In the genomic region with DNA sequence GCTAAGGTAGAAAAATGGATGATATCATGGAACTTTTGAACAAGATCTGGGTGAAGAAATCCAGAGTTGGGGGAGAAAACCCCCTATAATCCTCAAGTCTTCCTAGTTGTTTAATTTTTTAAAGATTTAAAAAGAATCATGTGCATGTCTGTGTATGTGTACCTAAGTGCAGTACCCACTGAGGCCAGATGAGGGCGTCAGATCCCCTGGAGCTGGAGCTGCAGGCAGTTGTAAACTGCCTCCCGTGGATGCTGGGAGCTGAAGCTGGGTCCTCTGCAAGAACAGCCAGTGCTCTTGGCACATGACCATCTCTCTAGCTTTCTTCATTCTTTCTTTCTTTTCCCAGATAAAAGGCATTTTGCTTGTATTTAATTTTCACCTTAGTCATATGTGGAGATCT, we compare ENCODE assay signal across 30 mouse cellular contexts.
DNase-seq lines count a peak whose midpoint lies in the region; ATAC-seq and TF ChIP-seq lines count a peak whose summit lies in the region.
"Had no signal": no experiment of that assay in that cellular context is flagged by ENCODE, and none has a peak within 500 bp of the region (broad histone marks: within the 10 kb centered on the region; RNA-seq: fewer than 3 reads in every experiment).

No protein-coding gene starts in this region.

- no peak overlapping the region for H3K4me3 ChIP-seq in cerebellum, adult 2 months (replicated peaks; ENCODE audit: insufficient read depth, low read depth, low read length)
- H3K4me3 ChIP-seq in intestine, postnatal 0 days (ENCODE audit: low read depth, low read length): no peak overlapping the region
- no peak overlapping the region for H3K4me3 ChIP-seq in intestine, embryonic 16.5 days (ENCODE audit: low read length)
- no peak overlapping the region for H3K4me3 ChIP-seq in lung, postnatal 0 days (ENCODE audit: low read depth, low read length)
- no peak overlapping the region for H3K4me3 ChIP-seq in stomach, postnatal 0 days (ENCODE audit: low read depth, low read length)
- H3K4me3 ChIP-seq: forebrain, embryonic 13.5 days; hindbrain, embryonic 12.5 days; kidney, embryonic 15.5 days; limb, embryonic 10.5 days; limb, embryonic 15.5 days; liver, embryonic 15.5 days; neural tube, embryonic 15.5 days; stomach, embryonic 15.5 days had no signal

- DNase-seq in cerebellum, adult 2 months: no peak
- no peak for DNase-seq in cerebellum, postnatal 25 days
- no peak for DNase-seq in lung, postnatal 0 days (ENCODE audit: low spot score)
- no peak for DNase-seq in lung, adult 18-20 months
- DNase-seq in stomach, postnatal 0 days (ENCODE audit: low spot score): no peak
- DNase-seq: adrenal gland, adult 2 months; adrenal gland, postnatal 36 days; cerebellum, adult 8-10 months; cerebellum, postnatal 36 days; gastrocnemius, postnatal 10 days; heart, postnatal 36 days; kidney, adult 18-20 months; kidney, postnatal 25 days; midbrain, embryonic 14.5 days; right cerebral cortex, postnatal 25 days; thymus, adult 2 months; thymus, postnatal 36 days had no signal

- 40% methylated on average over 2 of the region's 2 CpGs for WGBS in cerebellum, adult 2 months
- 46% methylated on average over 2 of the region's 2 CpGs for WGBS in intestine, postnatal 0 days
- WGBS in intestine, embryonic 16.5 days: 37% methylated on average over 2 of the region's 2 CpGs
- 32% methylated on average over 2 of the region's 2 CpGs for WGBS in lung, postnatal 0 days
- 32% methylated on average over 2 of the region's 2 CpGs for WGBS in stomach, postnatal 0 days

- no peak overlapping the region for H3K9ac ChIP-seq in intestine, postnatal 0 days (ENCODE audit: low read depth, low read length)
- H3K9ac ChIP-seq in intestine, embryonic 16.5 days (ENCODE audit: low read depth, low read length): no peak overlapping the region
- no peak overlapping the region for H3K9ac ChIP-seq in lung, postnatal 0 days (replicated peaks; ENCODE audit: low read depth)
- H3K9ac ChIP-seq in stomach, postnatal 0 days (ENCODE audit: low read length): no peak overlapping the region
- H3K9ac ChIP-seq: forebrain, embryonic 13.5 days; hindbrain, embryonic 12.5 days; kidney, embryonic 15.5 days; limb, embryonic 15.5 days; liver, embryonic 15.5 days; neural tube, embryonic 15.5 days; stomach, embryonic 15.5 days had no signal

- TF ChIP-seq POLR2A in cerebellum, adult 2 months (IDR thresholded peaks at IDR 0.05; ENCODE audit: borderline replicate concordance, insufficient read depth, low read length): no peak

- H3K36me3 ChIP-seq in intestine, postnatal 0 days (ENCODE audit: control insufficient read depth, insufficient read depth): no peaks in the 10 kb centered on the region
- H3K36me3 ChIP-seq in intestine, embryonic 16.5 days (ENCODE audit: control insufficient read depth, insufficient read depth, low read length): no peaks in the 10 kb centered on the region
- H3K36me3 ChIP-seq in lung, postnatal 0 days (ENCODE audit: insufficient read depth, low read length): no peaks in the 10 kb centered on the region
- H3K36me3 ChIP-seq in stomach, postnatal 0 days (ENCODE audit: control insufficient read depth, insufficient read depth, low read length): no peaks in the 10 kb centered on the region
- H3K36me3 ChIP-seq: hindbrain, embryonic 12.5 days; kidney, embryonic 15.5 days; limb, embryonic 15.5 days; liver, embryonic 15.5 days; neural tube, embryonic 15.5 days; stomach, embryonic 15.5 days had no signal

- ATAC-seq in intestine, postnatal 0 days: no peak
- no peak for ATAC-seq in intestine, embryonic 16.5 days
- no peak for ATAC-seq in lung, postnatal 0 days
- no peak for ATAC-seq in stomach, postnatal 0 days (ENCODE audit: low FRiP score, low TSS enrichment)
- no peak for ATAC-seq in CD4-positive, CD25-positive, alpha-beta regulatory T cell, adult 4 months
- ATAC-seq: forebrain, embryonic 13.5 days had no signal

- no peak for TF ChIP-seq EP300 in lung, postnatal 0 days (IDR thresholded peaks at IDR 0.05)
- no peak for TF ChIP-seq EP300 in stomach, postnatal 0 days (optimal IDR thresholded peaks at IDR 0.05)

- H3K4me2 ChIP-seq in intestine, postnatal 0 days (replicated peaks; ENCODE audit: low read depth): no peak overlapping the region
- no peak overlapping the region for H3K4me2 ChIP-seq in intestine, embryonic 16.5 days (ENCODE audit: low read depth, low read length)
- H3K4me2 ChIP-seq in lung, postnatal 0 days (replicated peaks; ENCODE audit: low read depth, low read length): no peak overlapping the region
- H3K4me2 ChIP-seq in stomach, postnatal 0 days (replicated peaks; ENCODE audit: low read depth): no peak overlapping the region
- H3K4me2 ChIP-seq: forebrain, embryonic 13.5 days; heart, embryonic 11.5 days; hindbrain, embryonic 12.5 days; kidney, embryonic 15.5 days; limb, embryonic 15.5 days; liver, embryonic 15.5 days; neural tube, embryonic 15.5 days; stomach, embryonic 15.5 days had no signal

- TF ChIP-seq CTCF in cerebellum, adult 2 months (IDR thresholded peaks at IDR 0.05; ENCODE audit: borderline replicate concordance, insufficient read depth, low read depth, low read length): peak; percentile 35
- peak; percentile 29 for TF ChIP-seq CTCF in intestine, postnatal 0 days (IDR thresholded peaks at IDR 0.05; ENCODE audit: low read depth)
- peak; percentile 12 for TF ChIP-seq CTCF in lung, postnatal 0 days (IDR thresholded peaks at IDR 0.05)
- peak; percentile 11; the same call in 1 of the 2 replicates for TF ChIP-seq CTCF in stomach, postnatal 0 days (IDR thresholded peaks at IDR 0.05; ENCODE audit: low read depth)

- H3K27ac ChIP-seq in cerebellum, adult 2 months (ENCODE audit: insufficient read depth, low read length): no peak overlapping the region
- no peak overlapping the region for H3K27ac ChIP-seq in intestine, postnatal 0 days (ENCODE audit: low read depth, low read length)
- no peak overlapping the region for H3K27ac ChIP-seq in intestine, embryonic 16.5 days (ENCODE audit: low read length)
- no peak overlapping the region for H3K27ac ChIP-seq in lung, postnatal 0 days (ENCODE audit: low read length)
- H3K27ac ChIP-seq in stomach, postnatal 0 days (replicated peaks): no peak overlapping the region
- H3K27ac ChIP-seq: hindbrain, embryonic 12.5 days; kidney, embryonic 15.5 days; liver, embryonic 15.5 days; macrophage; neural tube, embryonic 15.5 days; stomach, embryonic 15.5 days had no signal

- peaks cover 16% of the 10 kb centered on the region for H3K4me1 ChIP-seq in cerebellum, adult 2 months (ENCODE audit: control insufficient read depth, insufficient read depth, low read length)
- H3K4me1 ChIP-seq in intestine, postnatal 0 days (replicated peaks; ENCODE audit: control insufficient read depth, insufficient read depth, low read length): no peaks in the 10 kb centered on the region
- H3K4me1 ChIP-seq in intestine, embryonic 16.5 days (ENCODE audit: control insufficient read depth, insufficient read depth, low read length): no peaks in the 10 kb centered on the region
- H3K4me1 ChIP-seq in lung, postnatal 0 days (ENCODE audit: insufficient read depth, low read depth, low read length): no peaks in the 10 kb centered on the region
- no peaks in the 10 kb centered on the region for H3K4me1 ChIP-seq in stomach, postnatal 0 days (replicated peaks; ENCODE audit: control insufficient read depth, insufficient read depth)
- H3K4me1 ChIP-seq: liver, embryonic 15.5 days had no signal

- no peaks in the 10 kb centered on the region for H3K27me3 ChIP-seq in cerebellum, adult 2 months (ENCODE audit: control insufficient read depth, insufficient read depth, low read length)
- H3K27me3 ChIP-seq in intestine, postnatal 0 days (replicated peaks; ENCODE audit: control insufficient read depth, insufficient read depth, low read length): no peaks in the 10 kb centered on the region
- no peaks in the 10 kb centered on the region for H3K27me3 ChIP-seq in intestine, embryonic 16.5 days (replicated peaks; ENCODE audit: control insufficient read depth, insufficient read depth, low read length)
- no peaks in the 10 kb centered on the region for H3K27me3 ChIP-seq in lung, postnatal 0 days (replicated peaks; ENCODE audit: insufficient read depth, low read length)
- no peaks in the 10 kb centered on the region for H3K27me3 ChIP-seq in stomach, postnatal 0 days (ENCODE audit: control insufficient read depth, insufficient read depth, low read length)
- H3K27me3 ChIP-seq: forebrain, embryonic 13.5 days; hindbrain, embryonic 12.5 days; kidney, embryonic 15.5 days; limb, embryonic 15.5 days; liver, embryonic 15.5 days; stomach, embryonic 15.5 days had no signal

- H3K9me3 ChIP-seq in intestine, postnatal 0 days (ENCODE audit: control insufficient read depth): no peaks in the 10 kb centered on the region
- no peaks in the 10 kb centered on the region for H3K9me3 ChIP-seq in intestine, embryonic 16.5 days (ENCODE audit: control insufficient read depth, low read length)
- H3K9me3 ChIP-seq in lung, postnatal 0 days (ENCODE audit: low read length): no peaks in the 10 kb centered on the region
- H3K9me3 ChIP-seq in stomach, postnatal 0 days (ENCODE audit: control insufficient read depth, low read length): no peaks in the 10 kb centered on the region
- H3K9me3 ChIP-seq: forebrain, embryonic 13.5 days; hindbrain, embryonic 12.5 days; kidney, embryonic 15.5 days; limb, embryonic 10.5 days; limb, embryonic 15.5 days; liver, embryonic 15.5 days; neural tube, embryonic 15.5 days; stomach, embryonic 15.5 days had no signal
